Mouse (Mus musculus): ENCODE data around the gene 4931440F15Rik.
"Not testable (repeated sequence)": the region's sequence is repeated elsewhere in the genome, so short reads cannot be mapped to it uniquely, and the experiment has no call there.

Gene 4931440F15Rik

DNA sequence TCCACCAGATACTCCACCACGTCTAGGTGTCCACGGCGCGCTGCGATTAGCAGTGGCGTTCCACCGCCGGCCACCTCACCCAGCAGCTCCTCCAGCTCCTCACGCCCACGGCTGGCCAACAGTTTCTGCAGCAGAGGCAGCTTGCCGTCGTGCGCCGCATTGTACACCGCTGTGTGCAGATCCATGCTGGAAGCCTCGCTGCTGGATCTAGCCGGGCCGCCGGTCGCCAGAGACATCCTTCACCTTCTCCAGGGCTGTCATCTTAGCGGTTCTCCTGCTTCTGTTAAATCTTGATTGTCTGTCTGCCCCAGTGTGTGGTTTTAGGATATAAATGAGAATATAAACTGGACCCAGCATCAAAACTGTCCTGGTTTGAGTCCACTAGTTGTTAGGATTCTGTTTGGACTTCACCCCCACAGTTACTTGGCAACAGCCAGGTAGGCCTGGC, at the start of gene 4931440F15Rik:
4931440F15Rik (minus strand) TSS at position 398 of the 448 bp plus-strand sequence.
- DNase-seq = not testable (repeated sequence)

DNA sequence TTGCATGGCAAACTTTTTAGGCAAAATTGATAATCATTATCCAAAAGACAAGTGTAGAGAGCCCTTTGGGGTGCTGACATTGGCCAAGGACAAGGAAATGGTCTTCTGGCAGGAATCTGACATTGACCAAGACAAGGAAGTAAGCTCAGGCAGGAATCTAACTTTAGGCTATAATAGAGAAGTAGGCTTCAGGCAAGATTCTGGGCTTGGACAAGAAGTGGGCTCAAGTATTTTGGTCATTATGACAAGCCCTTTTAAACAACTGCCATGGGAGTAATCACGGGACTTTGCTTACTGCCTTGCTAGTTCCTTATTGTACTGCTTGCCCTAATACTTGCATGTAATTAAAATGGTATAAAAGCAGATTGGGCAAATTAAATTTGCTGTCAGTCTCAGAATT, 49.3 kb upstream of the 4931440F15Rik start:
- DNase-seq = not testable (repeated sequence)

DNA sequence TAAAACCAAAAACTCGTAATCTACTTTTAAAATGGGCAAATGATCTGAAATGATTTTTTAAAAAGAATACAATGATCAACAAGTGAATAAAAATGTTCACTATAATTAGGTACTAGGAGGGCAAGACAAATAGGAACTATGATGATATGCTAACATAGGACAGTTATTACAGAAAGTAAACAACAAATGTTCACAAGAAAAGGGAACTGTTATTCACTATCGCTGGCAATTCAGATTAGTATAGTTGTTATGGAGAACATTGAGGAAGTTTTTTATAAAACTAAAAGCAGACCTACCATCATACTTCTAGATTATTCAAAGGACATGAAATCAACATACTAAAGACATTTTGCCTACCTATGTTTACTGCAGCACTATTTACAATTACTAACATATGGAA, 44.7 kb upstream of the 4931440F15Rik start:
- DNase-seq = no peak

DNA sequence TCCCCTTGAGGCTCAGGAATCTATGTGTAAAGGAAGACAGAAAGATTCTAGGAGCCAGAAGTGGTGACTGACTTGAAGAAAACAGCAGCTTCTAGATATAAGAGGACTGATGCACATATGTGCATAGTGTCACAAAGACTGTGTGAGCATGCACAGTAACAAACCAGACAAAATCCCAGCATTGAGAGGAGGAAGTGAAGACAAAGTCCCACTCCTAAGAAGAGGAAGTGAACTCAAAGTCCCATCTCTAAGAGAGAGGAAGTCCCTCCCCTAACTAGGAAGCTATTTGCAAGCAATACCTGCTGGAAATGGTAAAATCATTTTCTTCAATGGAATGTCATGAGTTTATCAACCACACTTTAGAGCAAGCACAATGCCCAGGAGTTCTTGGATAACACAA, 38.8 kb upstream of the 4931440F15Rik start:
- DNase-seq = no peak

DNA sequence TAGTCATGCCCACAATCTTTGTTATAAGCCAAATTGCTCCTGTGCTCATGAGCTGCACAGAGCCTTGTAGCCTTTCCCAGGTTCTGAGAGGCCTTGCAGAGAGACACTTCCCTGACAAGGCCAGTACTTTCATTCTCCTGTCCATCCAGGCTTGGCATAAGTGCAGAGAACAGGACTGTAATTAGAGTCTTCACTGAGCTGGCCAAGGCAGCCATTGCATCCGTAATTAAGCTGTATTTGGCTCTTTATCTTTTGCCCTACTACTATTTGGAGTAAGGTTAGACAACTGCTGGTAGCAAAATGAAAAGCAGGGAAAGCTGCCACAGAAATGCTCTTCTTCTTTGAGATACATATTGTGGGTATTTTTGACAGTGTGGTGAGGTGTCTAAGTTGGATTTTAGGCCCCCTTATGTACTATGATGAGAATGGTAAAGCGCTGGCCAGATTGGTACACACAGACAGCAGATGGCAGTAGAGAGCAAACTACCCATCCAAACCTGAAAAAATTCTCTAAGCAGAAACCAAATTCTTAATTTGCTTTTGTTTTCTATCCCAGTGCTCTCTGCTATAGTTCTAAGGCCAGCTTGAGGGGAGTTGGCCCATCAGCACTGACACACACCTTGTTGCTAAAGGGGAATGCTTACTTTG, 36.4 kb upstream of the 4931440F15Rik start:
- DNase-seq = peak in 1 of 2 experiments; percentile 42

DNA sequence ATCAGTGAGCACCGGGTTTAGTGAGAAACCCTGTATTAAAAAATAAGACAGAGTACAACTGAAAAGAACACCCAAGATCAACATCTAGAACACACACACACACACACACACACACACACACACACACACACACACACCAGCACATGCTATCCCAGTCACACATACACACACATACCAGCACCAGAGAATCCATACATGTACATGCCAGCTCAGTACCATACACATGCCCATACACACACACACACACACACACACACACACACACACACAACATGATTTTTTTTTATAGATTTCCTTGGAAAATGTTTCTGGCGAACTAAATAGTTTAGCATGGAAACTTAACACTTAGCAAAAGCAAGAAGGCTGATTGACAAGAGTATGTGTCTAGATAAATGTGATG, 35.6 kb upstream of the 4931440F15Rik start:
- DNase-seq = no peak

DNA sequence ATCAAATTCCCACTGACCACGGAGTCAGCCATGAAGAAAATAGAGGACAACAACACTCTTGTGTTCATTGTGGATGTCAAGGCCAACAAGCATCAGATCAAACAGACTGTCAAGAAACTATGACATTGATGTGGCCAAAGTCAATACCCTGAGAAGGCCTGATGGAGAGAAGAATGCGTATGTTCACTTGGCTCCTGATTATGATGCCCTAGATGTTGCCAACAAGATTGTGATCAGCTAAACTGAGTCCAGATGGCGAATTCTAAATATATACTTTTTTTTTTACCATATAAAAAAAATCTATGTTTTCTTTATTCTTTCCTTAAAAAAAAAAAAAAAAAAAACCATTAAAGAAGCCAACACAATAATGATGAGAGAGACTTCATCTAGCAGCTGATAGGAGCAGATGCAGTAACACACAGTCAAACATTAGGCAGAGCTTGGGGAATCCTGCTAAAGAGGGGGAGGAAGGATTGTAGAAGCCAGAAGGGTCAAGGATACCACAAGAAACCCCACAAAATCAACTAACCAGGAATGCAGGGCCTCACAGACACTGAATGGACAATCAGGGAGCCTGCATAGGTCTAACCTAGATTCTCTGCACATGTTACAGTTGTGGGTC, 15.2 kb upstream of the 4931440F15Rik start:
- no peak for DNase-seq

DNA sequence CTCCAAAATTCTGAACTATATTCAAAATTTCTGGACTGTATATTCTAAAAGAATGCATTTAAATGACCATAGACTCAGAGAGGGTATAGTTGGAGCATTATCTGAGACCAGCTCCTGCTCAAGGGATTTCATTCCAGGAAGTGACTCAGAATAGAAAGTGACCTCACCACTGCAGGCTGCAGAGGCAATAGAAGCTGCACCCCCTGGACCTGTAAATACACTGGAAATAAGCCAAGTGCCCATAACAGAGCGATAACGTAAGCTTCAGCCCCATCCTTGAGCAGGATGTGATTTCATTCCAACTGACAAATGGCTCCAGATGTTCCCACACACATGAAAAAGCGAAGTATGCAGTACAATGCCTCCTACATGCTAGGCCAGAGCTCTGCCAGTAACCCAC, 14.3 kb upstream of the 4931440F15Rik start:
- peak; percentile 6 to 45 for DNase-seq

DNA sequence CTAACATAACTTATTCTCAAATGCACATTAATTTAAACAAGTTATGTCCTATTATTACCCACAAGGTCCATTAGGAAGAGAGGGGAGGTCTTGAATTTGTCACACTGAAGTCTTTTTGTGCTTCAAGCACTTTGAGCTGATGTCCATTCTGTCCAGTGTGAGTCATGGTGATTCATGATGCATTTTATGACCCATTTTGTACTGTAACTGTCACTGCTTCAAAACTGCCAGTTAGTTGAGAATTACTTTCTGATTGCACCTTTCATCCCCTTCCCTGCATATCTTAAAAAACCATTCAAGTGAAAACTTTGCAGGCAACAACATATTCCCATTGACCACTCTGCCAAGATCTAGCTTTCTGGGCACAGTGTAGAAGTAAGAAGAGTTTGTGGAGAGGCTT, 11.6 kb upstream of the 4931440F15Rik start:
- DNase-seq = no peak

DNA sequence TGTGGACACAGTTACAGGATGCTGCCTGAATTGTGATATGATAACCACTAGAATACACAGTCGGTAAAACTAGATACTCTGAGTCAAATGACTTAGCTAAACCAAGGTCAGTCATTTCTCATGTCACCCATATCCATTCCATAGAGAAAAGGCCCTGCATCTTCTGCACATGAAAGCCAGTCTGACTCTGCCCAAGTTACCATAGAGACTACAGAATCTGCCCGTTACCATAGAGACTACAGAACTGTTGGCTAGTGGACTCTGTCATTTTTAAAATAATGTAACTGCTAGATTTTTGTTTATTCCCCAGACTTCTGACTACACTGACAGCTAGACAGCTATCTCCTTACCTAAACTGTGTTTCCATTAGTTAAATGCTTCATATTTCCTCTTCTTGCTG, 2.3 kb upstream of the 4931440F15Rik start:
- no peak for DNase-seq

DNA sequence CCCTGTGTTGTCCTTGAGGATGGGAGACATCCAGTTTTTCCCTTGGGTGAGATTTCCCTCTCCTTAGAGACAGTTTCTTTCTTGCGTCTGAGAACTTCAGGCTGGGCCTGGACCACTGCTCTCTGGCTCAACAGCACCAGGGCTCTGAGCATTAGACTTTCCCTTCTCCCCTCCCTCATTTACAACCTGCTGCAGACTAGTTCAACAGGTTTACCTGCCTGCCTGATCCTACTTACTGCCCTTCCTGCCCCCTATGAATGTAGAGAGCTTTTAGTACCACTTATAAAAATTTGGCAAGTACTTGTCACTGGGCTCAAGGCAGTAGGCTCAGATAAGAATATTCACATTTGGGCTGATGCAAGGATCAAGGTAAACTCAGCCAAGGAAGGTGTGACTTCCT, 533 bp upstream of the 4931440F15Rik start:
- no peak for DNase-seq

DNA sequence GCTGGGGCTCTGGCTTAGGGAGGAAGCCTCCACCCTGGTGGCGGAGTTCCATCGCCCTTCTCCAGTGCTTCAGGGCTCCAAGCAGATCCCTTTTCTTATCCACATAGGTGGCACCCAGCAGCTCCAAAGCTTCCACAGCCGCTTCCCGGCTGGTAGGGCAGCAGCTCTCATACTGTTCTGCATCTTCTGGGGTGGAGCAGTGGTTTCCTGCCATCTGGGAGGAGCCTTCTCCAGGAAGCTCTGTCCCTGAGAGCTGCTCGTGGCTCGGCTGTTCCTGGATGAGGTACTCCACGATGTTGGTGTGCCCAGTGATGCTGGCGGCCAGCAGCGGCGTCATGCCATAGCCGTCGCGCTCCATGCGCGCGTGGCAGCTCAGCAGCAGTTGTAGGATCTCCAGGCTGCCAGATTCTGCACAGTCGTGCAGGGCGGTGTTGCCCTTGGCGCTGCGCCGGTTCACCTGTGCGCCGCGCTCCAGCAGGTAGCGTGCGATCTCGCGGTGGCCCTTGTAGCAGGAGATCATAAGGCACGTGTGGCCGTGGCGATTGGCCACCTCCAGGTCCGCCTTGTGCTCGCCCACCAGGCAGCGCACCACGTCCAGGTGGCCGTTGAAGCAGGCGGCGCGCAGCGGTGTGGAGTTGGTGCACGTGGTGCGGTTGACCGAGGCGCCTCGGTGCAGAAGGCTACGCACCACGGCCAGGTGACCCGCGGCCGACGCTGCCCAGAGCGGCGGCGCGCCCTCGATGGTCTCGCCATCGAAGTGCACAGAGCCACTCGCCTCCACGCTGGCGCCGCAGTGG, 796 bp downstream of the 4931440F15Rik start:
- DNase-seq = not testable (repeated sequence)

DNA sequence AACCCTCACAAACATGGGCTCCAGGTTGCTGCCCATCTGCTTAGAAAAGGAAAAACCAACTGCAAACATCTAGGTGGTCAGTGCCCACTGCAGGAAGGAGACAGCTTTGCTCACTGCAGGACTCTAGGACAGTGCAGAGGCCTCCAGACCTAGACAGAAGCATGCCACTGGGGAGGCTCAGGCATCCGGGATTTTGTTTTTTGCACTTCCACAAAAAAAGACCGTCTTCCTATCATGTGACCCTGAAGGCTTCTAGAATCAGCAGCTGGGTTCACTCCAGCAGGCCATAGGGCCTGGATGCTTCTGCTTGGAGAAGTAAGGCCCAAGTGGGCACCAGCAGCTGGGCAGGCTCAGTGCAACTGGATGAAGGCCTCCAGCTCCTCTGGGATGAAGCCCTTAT, 2.3 kb downstream of the 4931440F15Rik start:
- peak in 1 of 2 experiments; percentile 24 for DNase-seq

DNA sequence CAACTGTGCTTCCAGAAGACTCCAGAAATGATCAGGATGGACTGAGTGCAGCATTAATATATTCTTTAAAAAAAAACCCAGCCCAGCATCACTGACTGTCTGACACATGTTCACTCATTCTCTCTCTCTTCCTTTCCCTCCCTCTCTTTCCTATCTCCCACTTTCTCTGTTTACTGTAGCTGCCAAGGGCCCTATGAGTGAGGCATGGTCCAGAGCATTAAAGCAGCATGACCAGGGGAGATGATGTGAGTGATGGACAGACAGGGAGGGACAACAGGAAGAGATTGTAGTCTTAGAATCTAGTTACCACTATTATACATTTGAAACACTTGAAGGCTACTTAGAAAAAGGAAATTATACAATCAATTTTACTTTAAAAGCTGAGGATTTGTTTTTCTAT, 9.8 kb downstream of the 4931440F15Rik start:
- no peak for DNase-seq

DNA sequence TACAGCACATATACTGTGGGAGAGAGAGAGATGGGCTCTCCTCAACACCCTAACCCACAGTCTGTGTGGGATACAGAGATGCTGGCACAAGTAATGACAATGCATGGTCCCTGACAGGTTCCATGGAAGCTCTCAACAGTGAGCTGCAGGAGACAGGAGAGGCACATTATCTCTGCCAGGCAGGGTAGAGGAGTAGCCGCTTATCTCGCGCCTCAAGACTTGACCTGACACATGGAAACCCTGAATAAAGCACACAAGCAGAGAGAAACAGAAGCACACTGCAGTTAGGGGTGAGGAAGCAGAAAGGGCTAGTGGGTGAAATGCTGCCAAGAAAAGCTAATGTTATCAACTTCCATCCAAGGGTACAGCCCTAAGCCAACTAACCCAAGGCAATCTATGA, 10.2 kb downstream of the 4931440F15Rik start:
- DNase-seq = no peak

DNA sequence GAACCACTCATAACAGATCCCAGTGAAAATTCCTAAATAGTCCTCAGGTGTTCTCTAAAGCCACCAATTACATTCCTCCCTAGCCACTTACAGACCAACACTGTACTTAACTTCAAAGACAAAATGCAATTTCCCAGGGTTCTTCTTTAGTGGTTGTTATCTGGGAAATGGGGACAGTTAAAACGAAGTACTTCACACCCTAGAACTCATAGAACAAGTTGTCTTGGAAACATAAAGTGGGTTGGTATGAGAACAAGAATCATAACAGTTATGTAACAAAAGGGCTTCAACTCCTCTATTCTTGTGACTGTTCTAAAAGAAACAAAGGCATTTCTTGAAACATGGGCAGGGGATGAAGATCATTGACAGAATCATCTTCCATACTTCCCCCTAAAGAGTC, 12.2 kb downstream of the 4931440F15Rik start:
- DNase-seq = no peak

DNA sequence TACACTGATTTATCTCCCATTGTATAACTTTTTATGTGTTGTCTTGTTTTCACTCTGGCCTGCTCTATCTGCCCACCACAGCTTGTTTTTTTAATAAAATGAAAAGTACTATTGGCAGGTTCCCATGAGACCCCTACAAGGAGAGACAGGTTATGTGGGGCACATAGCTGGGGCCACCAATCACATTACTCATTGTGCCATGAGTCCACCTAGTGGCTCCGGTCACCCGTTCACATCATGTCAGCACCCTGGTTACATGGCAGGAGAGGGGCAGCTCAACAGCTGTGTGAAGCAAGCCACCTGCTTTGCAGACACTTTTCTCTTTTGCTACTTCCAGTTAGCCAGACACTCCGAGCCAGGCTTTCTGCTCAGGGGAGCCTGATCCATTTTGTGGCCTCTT, 13.0 kb downstream of the 4931440F15Rik start:
- DNase-seq = no peak

DNA sequence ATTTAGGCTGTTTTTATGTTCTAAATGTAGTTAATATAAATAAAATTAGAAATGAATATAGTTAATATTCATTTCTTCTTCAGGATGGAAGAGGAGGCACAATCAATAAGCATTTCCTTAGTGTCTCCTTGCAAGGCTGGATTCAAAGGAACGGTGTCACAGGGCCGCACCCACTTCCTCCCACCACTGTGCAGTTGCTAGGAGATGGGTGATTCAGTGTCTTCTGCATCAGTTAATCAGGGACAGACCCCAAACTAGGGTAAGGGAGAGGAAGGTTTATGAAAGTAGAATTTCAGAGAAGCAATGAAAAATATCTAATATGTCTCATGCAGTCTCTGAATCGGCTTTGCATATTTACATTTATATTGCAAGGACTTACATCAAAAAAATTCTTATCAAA, 15.1 kb downstream of the 4931440F15Rik start:
- no peak for DNase-seq

DNA sequence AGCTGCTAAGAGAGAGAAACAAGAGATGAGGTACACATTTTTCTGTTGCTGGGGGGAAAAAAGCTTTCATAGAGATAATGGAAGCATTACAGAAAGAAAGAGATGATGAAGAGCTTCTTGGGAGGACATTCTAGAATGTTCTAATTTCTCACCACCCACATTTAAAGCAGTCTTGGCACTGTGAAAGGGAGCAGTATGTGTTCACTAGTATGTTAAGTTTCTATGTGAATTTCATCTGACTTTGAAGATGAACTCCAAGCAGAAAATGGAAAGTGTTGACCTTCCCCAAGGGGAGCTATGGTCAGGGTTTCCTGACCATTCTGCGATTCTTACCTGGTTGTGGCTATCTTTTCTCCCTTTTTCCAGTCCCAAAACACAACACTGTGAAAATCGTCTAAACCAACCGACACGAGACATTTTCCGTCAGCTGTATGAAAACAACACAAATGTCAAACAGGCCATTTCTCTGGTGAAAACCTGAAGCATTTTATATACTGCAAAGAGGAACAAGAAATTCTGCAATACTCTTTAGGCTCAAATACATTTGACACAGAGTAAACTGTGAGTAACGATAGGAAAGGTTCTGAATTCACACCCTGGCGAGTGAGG, 16.4 kb downstream of the 4931440F15Rik start:
- DNase-seq = no peak

DNA sequence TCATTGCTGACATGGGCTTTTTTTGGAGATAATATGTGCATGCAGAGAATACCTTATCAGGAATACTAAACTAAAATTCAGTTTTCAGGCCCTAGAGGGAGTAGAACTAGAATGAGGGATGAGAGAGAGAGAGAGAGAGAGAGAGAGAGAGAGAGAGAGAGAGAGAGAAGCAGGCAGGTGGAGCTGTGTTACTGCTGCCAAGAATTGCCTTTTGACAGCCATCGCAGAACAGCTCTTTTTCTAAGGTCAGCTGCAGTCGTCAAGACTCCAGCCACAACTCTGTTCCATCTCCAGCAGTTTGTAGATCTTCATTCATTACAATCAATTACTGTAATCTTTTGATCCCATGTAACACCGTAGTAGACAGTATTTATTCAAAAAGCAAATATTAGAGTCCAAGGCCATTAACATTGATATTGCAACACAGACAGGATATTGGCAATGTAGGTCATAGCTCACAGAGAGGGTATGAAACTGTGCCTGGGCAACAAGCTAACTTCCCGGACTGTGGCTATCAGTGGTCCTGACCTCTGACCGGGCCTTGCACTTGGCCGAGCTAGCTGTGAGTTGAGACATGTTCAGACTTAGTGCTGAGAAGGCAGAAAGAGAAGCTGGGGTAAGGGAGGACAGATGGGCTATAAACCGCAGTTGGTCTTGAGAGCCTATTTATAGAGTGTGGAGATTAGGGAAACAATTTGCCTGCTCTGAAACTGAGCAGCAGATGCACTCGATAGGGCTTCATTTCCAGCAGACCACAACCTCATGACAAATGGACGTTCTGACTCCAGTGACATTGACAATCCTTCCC, 17.1 kb downstream of the 4931440F15Rik start:
- DNase-seq = peak; percentile 19 to 51

DNA sequence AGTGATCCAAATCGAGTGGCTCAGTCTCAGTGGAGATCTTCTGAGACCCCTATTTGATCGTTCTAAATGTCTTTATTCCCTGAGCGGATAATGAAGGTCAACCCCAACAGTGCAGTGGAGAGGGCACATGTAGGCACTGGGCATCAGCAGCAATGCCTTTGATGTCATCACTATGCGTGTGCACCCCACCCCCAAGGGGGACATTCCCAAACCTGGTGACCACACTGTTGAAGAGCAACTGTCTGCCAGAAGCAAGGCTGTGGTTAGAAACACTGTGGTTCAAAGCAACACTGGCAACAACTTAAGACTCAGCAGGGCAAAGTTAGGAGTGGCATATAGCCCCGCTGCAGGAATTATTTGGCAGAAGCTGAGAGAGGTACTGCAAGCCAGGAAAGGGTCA, 18.1 kb downstream of the 4931440F15Rik start:
- DNase-seq = no peak
